ENCODE assay signal across 8 mouse cellular contexts in the genomic region with DNA sequence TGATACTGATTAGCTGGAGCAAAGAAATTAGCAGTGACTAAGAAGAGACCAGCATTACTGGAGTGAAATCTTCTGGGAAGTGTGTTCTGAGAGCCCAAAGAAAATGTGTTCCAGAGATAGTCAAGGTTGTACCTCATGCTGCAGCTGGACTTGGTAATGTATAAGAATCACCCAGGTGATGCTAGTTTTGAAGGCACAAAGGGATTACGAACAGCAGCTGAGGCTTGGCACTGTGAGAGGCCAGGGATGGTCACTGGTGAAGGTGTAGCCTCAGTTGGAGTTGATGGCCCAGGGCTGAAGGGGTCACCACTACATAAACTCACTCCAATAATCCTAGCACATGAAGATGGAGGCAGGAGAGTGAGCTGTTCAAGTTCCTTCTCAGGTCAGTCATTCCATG. TPM values are rescaled to one million over a fixed set of nuclear protein-coding genes. Genes with fewer than 3 reads are reported as not detected.
DNase-seq lines count a peak whose midpoint lies in the region; ATAC-seq lines count a peak whose summit lies in the region.

Snrpa1 (plus strand) TSS at position 301 of the 400 bp plus-strand sequence.

- WGBS in midbrain, embryonic 15.5 days, result 70% methylated on average over 1 of the region's 1 CpGs

- peak within 1 kb of the TSS; percentile 79 for H3K4me3 ChIP-seq in brown adipose tissue, adult 24 weeks (ENCODE audit: insufficient read depth, low read depth, low read length)
- H3K4me3 ChIP-seq in midbrain, embryonic 15.5 days, result peak within 1 kb of the TSS; percentile 100

- 0 out of 2 replicates have a peak, but pooled peaks cover 3% of the 10 kb centered on the region for H3K27me3 ChIP-seq in midbrain, embryonic 15.5 days (replicated peaks)

- peak within 1 kb of the TSS; percentile 99; the same call in 1 of the 2 replicates for H3K9ac ChIP-seq in midbrain, embryonic 15.5 days

- H3K9me3 ChIP-seq in midbrain, embryonic 15.5 days, result no peaks in the 10 kb centered on the region

- peak within 1 kb of the TSS; percentile 84 for H3K4me2 ChIP-seq in midbrain, embryonic 15.5 days

- peaks cover 6% of the 10 kb centered on the region; the same call in 1 of the 2 replicates for H3K4me1 ChIP-seq in brown adipose tissue, adult 24 weeks (ENCODE audit: control insufficient read depth, insufficient read depth, insufficient read length, low read length)
- peaks cover 21% of the 10 kb centered on the region for H3K4me1 ChIP-seq in midbrain, embryonic 15.5 days

- no peaks in the 10 kb centered on the region; the same call in 1 of the 2 replicates for H3K36me3 ChIP-seq in midbrain, embryonic 15.5 days (replicated peaks)

- DNase-seq in layer of hippocampus, adult 8-10 months (ENCODE audit: low spot score in 2 of 2), result no peak
- DNase-seq in layer of hippocampus, adult 9-10 months (ENCODE audit: low spot score), result no peak
- DNase-seq in heart, adult 8-10 months (ENCODE audit: low spot score), result no peak
- DNase-seq in layer of hippocampus, postnatal 25 days (ENCODE audit: extremely low spot score in 1 of 2, low spot score in 1 of 2), result no peak
- no peak for DNase-seq in urinary bladder, adult 18-20 months (ENCODE audit: low spot score in 2 of 2)
- DNase-seq in thymus, adult 18-20 months, result no peak

- no peak within 1 kb of the TSS for H3K27ac ChIP-seq in brown adipose tissue, adult 24 weeks (replicated peaks; ENCODE audit: low read depth, low read length)
- H3K27ac ChIP-seq in midbrain, embryonic 15.5 days, result no peak within 1 kb of the TSS

- no peak for ATAC-seq in midbrain, embryonic 15.5 days (replicated peaks)

RNA-seq across cellular contexts. Expression of gene Snrpa1, which starts in this region (rescaled TPM):
- 10 to 100 TPM; 31.0 to 43.2 (median 33.4) TPM for total RNA-seq in layer of hippocampus, adult 8-10 months (2022)
- 18.8 and 20.6 TPM in 2 replicates for polyA plus RNA-seq in brown adipose tissue, adult 24 weeks (2012; ENCODE audit: insufficient read depth, insufficient read length, missing spikeins)
- 10 to 100 TPM; 18.3 to 24.1 (median 20.7) TPM for total RNA-seq in heart, adult 8-10 months (2022)
- 10 to 100 TPM; 36.8 to 37.5 TPM for total RNA-seq in layer of hippocampus, postnatal 25 days (2021)
- polyA plus RNA-seq in midbrain, embryonic 15.5 days (2015; fragmentation: Nextera tagmentation; extraction: Ambion mirVana), result 127 and 132 TPM in 2 replicates
